16 mouse cellular contexts compared by ENCODE assay signal in the genomic region with DNA sequence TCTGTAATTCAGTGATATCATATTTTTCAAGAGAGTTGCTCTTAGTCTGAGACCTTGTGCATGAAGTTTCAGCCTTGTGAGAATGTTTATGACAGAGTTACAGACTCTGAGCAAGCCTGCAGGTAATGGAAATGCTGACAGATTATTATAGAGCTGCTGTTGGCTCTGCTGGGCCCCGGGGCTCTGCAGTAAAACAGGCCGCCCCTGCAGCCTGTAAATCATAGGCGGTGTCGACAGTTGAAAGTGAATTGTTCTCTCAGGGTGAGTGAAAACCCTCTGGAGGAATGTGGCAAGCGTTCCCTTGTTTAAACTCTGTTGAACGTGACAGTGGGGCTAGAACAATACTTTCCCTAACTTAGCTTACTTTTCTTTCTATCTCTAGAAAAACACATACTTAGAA. TPM values are rescaled to one million over a fixed set of nuclear protein-coding genes. Genes with fewer than 3 reads are reported as not detected.
A peak's percentile ranks its signal among the peaks of the same experiment; 100 is the strongest.
DNase-seq lines count a peak whose midpoint lies in the region; ATAC-seq and TF ChIP-seq lines count a peak whose summit lies in the region.
"Had no signal": no experiment of that assay in that cellular context is flagged by ENCODE, and none has a peak within 500 bp of the region (broad histone marks: within the 10 kb centered on the region; RNA-seq: fewer than 3 reads in every experiment).

No protein-coding gene starts in this region.

- TF ChIP-seq CTCF in lung, embryonic 14.5 days (IDR thresholded peaks at IDR 0.05; ENCODE audit: low read depth): no peak

- no peaks in the 10 kb centered on the region for H3K27me3 ChIP-seq in heart, embryonic 10.5 days (ENCODE audit: insufficient read depth, poor library complexity, severe bottlenecking)
- H3K27me3 ChIP-seq in lung, embryonic 14.5 days (ENCODE audit: insufficient read depth, low read length): no peaks in the 10 kb centered on the region
- H3K27me3 ChIP-seq in heart, embryonic 16.5 days (ENCODE audit: control insufficient read depth, insufficient read depth, low read length): no peaks in the 10 kb centered on the region
- H3K27me3 ChIP-seq in limb, embryonic 14.5 days (ENCODE audit: control insufficient read depth, insufficient read depth, low read length): no peaks in the 10 kb centered on the region
- no peaks in the 10 kb centered on the region for H3K27me3 ChIP-seq in midbrain, embryonic 11.5 days (ENCODE audit: control insufficient read depth, insufficient read depth, low read length)
- H3K27me3 ChIP-seq: embryonic facial prominence, embryonic 12.5 days; hindbrain, embryonic 13.5 days; lung, embryonic 15.5 days; midbrain, embryonic 15.5 days had no signal

- TF ChIP-seq POLR2A in limb, embryonic 14.5 days (IDR thresholded peaks at IDR 0.05; ENCODE audit: borderline replicate concordance, extremely low read depth, insufficient read depth, insufficient read length): no peak

- H3K27ac ChIP-seq in heart, embryonic 10.5 days: peak overlapping the region; percentile 43; the same call in 1 of the 2 replicates
- H3K27ac ChIP-seq in lung, embryonic 14.5 days (ENCODE audit: low read depth): no peak overlapping the region
- peak overlapping the region; percentile 94 for H3K27ac ChIP-seq in heart, embryonic 16.5 days (ENCODE audit: low read length)
- no peak overlapping the region for H3K27ac ChIP-seq in limb, embryonic 14.5 days (replicated peaks; ENCODE audit: low read depth, low read length)
- H3K27ac ChIP-seq in midbrain, embryonic 11.5 days (ENCODE audit: low read depth, low read length): no peak overlapping the region
- H3K27ac ChIP-seq: embryonic facial prominence, embryonic 12.5 days; hindbrain, embryonic 13.5 days; left cerebral cortex, adult 2 months; lung, embryonic 15.5 days; midbrain, embryonic 15.5 days had no signal

- H3K9me3 ChIP-seq in heart, embryonic 10.5 days: no peaks in the 10 kb centered on the region
- no peaks in the 10 kb centered on the region for H3K9me3 ChIP-seq in lung, embryonic 14.5 days (ENCODE audit: low read depth, low read length)
- no peaks in the 10 kb centered on the region for H3K9me3 ChIP-seq in heart, embryonic 16.5 days (replicated peaks; ENCODE audit: control insufficient read depth, low read length)
- no peaks in the 10 kb centered on the region for H3K9me3 ChIP-seq in limb, embryonic 14.5 days (ENCODE audit: control insufficient read depth, low read length)
- H3K9me3 ChIP-seq in midbrain, embryonic 11.5 days (ENCODE audit: control insufficient read depth, low read length): no peaks in the 10 kb centered on the region
- H3K9me3 ChIP-seq: embryonic facial prominence, embryonic 12.5 days; hindbrain, embryonic 13.5 days; lung, embryonic 15.5 days; midbrain, embryonic 15.5 days had no signal

- 41% methylated on average over 6 of the region's 6 CpGs for WGBS in heart, embryonic 10.5 days
- WGBS in lung, embryonic 14.5 days: 33% methylated on average over 6 of the region's 6 CpGs
- 26% methylated on average over 6 of the region's 6 CpGs for WGBS in heart, embryonic 16.5 days
- 12% methylated on average over 6 of the region's 6 CpGs for WGBS in limb, embryonic 14.5 days
- WGBS in midbrain, embryonic 11.5 days: 85% methylated on average over 6 of the region's 6 CpGs

- H3K9ac ChIP-seq in lung, embryonic 14.5 days: no peak overlapping the region
- H3K9ac ChIP-seq in heart, embryonic 16.5 days (ENCODE audit: low read length): peak overlapping the region; percentile 36
- no peak overlapping the region for H3K9ac ChIP-seq in limb, embryonic 14.5 days (ENCODE audit: low read depth, low read length, severe bottlenecking)
- no peak overlapping the region for H3K9ac ChIP-seq in midbrain, embryonic 11.5 days (ENCODE audit: low read length)
- H3K9ac ChIP-seq: embryonic facial prominence, embryonic 12.5 days; hindbrain, embryonic 13.5 days; lung, embryonic 15.5 days; midbrain, embryonic 15.5 days had no signal

- no peak for DNase-seq in heart, embryonic 10.5 days (ENCODE audit: low spot score)
- no peak for DNase-seq in heart, postnatal 25 days (ENCODE audit: low spot score)
- DNase-seq in lung, embryonic 14.5 days: peak; percentile 12
- no peak for DNase-seq in lung, adult 18-20 months
- DNase-seq in limb, embryonic 14.5 days (ENCODE audit: low spot score): peak; percentile 66
- DNase-seq in frontal cortex, postnatal 14 days (ENCODE audit: low spot score in 2 of 2): no peak
- DNase-seq in midbrain, embryonic 11.5 days (ENCODE audit: low spot score, missing footprints): no peak
- DNase-seq: cerebellum, adult 9-11 months; gastrocnemius, postnatal 14 days; kidney, adult 8-10 months had no signal

- intact Hi-C loops in heart, postnatal 25 days (cut with DNase I): no loop called here

- H3K4me3 ChIP-seq in heart, embryonic 10.5 days: no peak overlapping the region
- no peak overlapping the region for H3K4me3 ChIP-seq in lung, embryonic 14.5 days (ENCODE audit: low read depth, low read length)
- H3K4me3 ChIP-seq in heart, embryonic 16.5 days (ENCODE audit: low read length): no peak overlapping the region
- no peak overlapping the region for H3K4me3 ChIP-seq in limb, embryonic 14.5 days (replicated peaks; ENCODE audit: low read length)
- no peak overlapping the region for H3K4me3 ChIP-seq in midbrain, embryonic 11.5 days (ENCODE audit: low read depth, low read length)
- H3K4me3 ChIP-seq: embryonic facial prominence, embryonic 12.5 days; hindbrain, embryonic 13.5 days; left cerebral cortex, adult 2 months; lung, embryonic 15.5 days; midbrain, embryonic 15.5 days had no signal

- ATAC-seq in lung, embryonic 14.5 days (ENCODE audit: insufficient read depth): no peak
- ATAC-seq in heart, embryonic 16.5 days (replicated peaks; ENCODE audit: extremely low read depth, insufficient read depth, low FRiP score): peak; percentile 82
- peak; percentile 67 for ATAC-seq in limb, embryonic 14.5 days (ENCODE audit: low FRiP score, low read depth)
- ATAC-seq in midbrain, embryonic 11.5 days (ENCODE audit: low FRiP score): no peak
- ATAC-seq: midbrain, embryonic 15.5 days had no signal

- peaks cover 14% of the 10 kb centered on the region for H3K4me1 ChIP-seq in heart, embryonic 10.5 days
- H3K4me1 ChIP-seq in lung, embryonic 14.5 days (ENCODE audit: insufficient read depth): no peaks in the 10 kb centered on the region
- H3K4me1 ChIP-seq in heart, embryonic 16.5 days (ENCODE audit: control insufficient read depth, insufficient read depth, low read length): peaks cover 8% of the 10 kb centered on the region
- peaks cover 9% of the 10 kb centered on the region for H3K4me1 ChIP-seq in limb, embryonic 14.5 days (ENCODE audit: control insufficient read depth, insufficient read depth, low read length)
- no peaks in the 10 kb centered on the region for H3K4me1 ChIP-seq in midbrain, embryonic 11.5 days (ENCODE audit: control insufficient read depth, insufficient read depth, low read length)
- H3K4me1 ChIP-seq: embryonic facial prominence, embryonic 12.5 days; hindbrain, embryonic 13.5 days; lung, embryonic 15.5 days; midbrain, embryonic 15.5 days had no signal

- no peak overlapping the region for H3K4me2 ChIP-seq in lung, embryonic 14.5 days
- H3K4me2 ChIP-seq in heart, embryonic 16.5 days (ENCODE audit: low read depth, low read length): peak overlapping the region; percentile 21; the same call in 1 of the 2 replicates
- no peak overlapping the region for H3K4me2 ChIP-seq in limb, embryonic 14.5 days (replicated peaks; ENCODE audit: low read depth, low read length, severe bottlenecking)
- no peak overlapping the region for H3K4me2 ChIP-seq in midbrain, embryonic 11.5 days
- H3K4me2 ChIP-seq: embryonic facial prominence, embryonic 12.5 days; hindbrain, embryonic 13.5 days; lung, embryonic 15.5 days; midbrain, embryonic 15.5 days had no signal

- peaks cover 33% of the 10 kb centered on the region for H3K36me3 ChIP-seq in heart, embryonic 10.5 days
- peaks cover 35% of the 10 kb centered on the region for H3K36me3 ChIP-seq in lung, embryonic 14.5 days (ENCODE audit: insufficient read depth)
- peaks cover 8% of the 10 kb centered on the region; the same call in 1 of the 2 replicates for H3K36me3 ChIP-seq in heart, embryonic 16.5 days (ENCODE audit: control insufficient read depth, insufficient read depth)
- H3K36me3 ChIP-seq in limb, embryonic 14.5 days (ENCODE audit: control insufficient read depth, insufficient read depth, low read length): peaks cover 14% of the 10 kb centered on the region
- 0 out of 2 replicates have a peak, but pooled peaks cover 5% of the 10 kb centered on the region for H3K36me3 ChIP-seq in midbrain, embryonic 11.5 days (ENCODE audit: control insufficient read depth, insufficient read depth, low read length)
- H3K36me3 ChIP-seq: hindbrain, embryonic 13.5 days; midbrain, embryonic 15.5 days had no signal

RNA-seq across cellular contexts. Expression of a gene that starts 46.2 kb away (rescaled TPM):
- polyA plus RNA-seq in heart, embryonic 10.5 days (2016; fragmentation: Nextera tagmentation; extraction: Ambion mirVana): 5.2 and 5.4 TPM in 2 replicates
- total RNA-seq in heart, postnatal 25 days (2021): under 1 TPM; 0.18 to 0.31 TPM
- polyA plus RNA-seq in lung, embryonic 14.5 days (2014; fragmentation: Nextera tagmentation; extraction: Ambion mirVana): 8.9 and 11.3 TPM in 2 replicates
- polyA plus RNA-seq in heart, embryonic 16.5 days (2015; fragmentation: Nextera tagmentation; extraction: Ambion mirVana): 2.9 and 4.1 TPM in 2 replicates
- polyA plus RNA-seq in limb, embryonic 14.5 days (2012; rRNA removed): 4.5 and 5.1 TPM in 2 replicates
- polyA plus RNA-seq in limb, embryonic 14.5 days (2014; fragmentation: Nextera tagmentation; extraction: Ambion mirVana): 6.2 and 6.9 TPM in 2 replicates
- polyA plus RNA-seq in midbrain, embryonic 11.5 days (2014; fragmentation: Nextera tagmentation; extraction: Ambion mirVana): 7.4 and 8.0 TPM in 2 replicates

Comparison
In these comparisons a context has a peak if more than half of its experiments do, and no peak if none do; other contexts are left out.
1. DNase-seq: peak in lung, embryonic 14.5 days (single experiment) and limb, embryonic 14.5 days (single experiment); none in heart, embryonic 10.5 days (single experiment), heart, postnatal 25 days (single experiment), lung, adult 18-20 months (0 of 2), frontal cortex, postnatal 14 days (0 of 2) and midbrain, embryonic 11.5 days (single experiment).
2. H3K27ac ChIP-seq: peak in heart, embryonic 10.5 days (single experiment) and heart, embryonic 16.5 days (single experiment); none in lung, embryonic 14.5 days (single experiment), limb, embryonic 14.5 days (single experiment) and midbrain, embryonic 11.5 days (single experiment).
3. ATAC-seq: peak in heart, embryonic 16.5 days (single experiment) and limb, embryonic 14.5 days (single experiment); none in lung, embryonic 14.5 days (single experiment) and midbrain, embryonic 11.5 days (single experiment).